Mouse (Mus musculus) left cerebral cortex, adult 2 months (tissue): ENCODE data around the gene B4galt5. TPM values are rescaled to one million over a fixed set of nuclear protein-coding genes. Genes with fewer than 3 reads are reported as not detected.

Experiments used
- DNase-seq, 2 experiments: peaks; one replicate each; pipeline ENCODE4 v3.0.0; 2021 to 2022; ENCODE audit warnings: low spot score in 2 of 2, mixed read lengths in 1 of 2; ENCODE audit errors: extremely low spot score in 1 of 2
- H3K27ac ChIP-seq: fragments of 200-600 bp; 2 replicates; pipeline ENCODE4 v1.8.1; 2022
- H3K4me3 ChIP-seq: fragments of 200-600 bp; 2 replicates; pipeline ENCODE4 v1.8.1; 2022
- CTCF ChIP-seq: fragments of 200-600 bp; IDR thresholded peaks from 2 replicates; pipeline ENCODE4 v1.8.1; 2022; ENCODE audit warnings: antibody characterized with exemption, mild to moderate bottlenecking, moderate library complexity
- intact Hi-C: fragments of 180-260 bp; cut with DNase I; formaldehyde crosslinking; loops from one replicate; pipeline ENCODE4 v1.15.1; 2025
- total RNA-seq, 2 experiments: library from RNA; stranded (reverse); gene quantifications; 2 replicates each; pipeline ENCODE4 v1.2.3; 2021

Gene B4galt5
- total RNA-seq, 2 experiments from 2014 or later = 49.7 to 50.2 TPM

GRCm38 (mm10) chr2:167342876-167343275, 6.1 kb downstream of the B4galt5 start:
- H3K4me3 ChIP-seq = no peak overlapping the region
- DNase-seq = no peak
- no peak overlapping the region for H3K27ac ChIP-seq
- intact Hi-C loops = no loop called here
- no peak for TF ChIP-seq CTCF

- no peak overlapping the region for H3K27ac ChIP-seq
- no peak for TF ChIP-seq CTCF
- no peak overlapping the region for H3K4me3 ChIP-seq
- intact Hi-C loops = no loop called here
- no peak for DNase-seq
Measured at GRCm38 (mm10) chr2:167337580-167337979, 11.4 kb downstream of the B4galt5 start.

GRCm38 (mm10) chr2:167337214-167337512, 11.8 kb downstream of the B4galt5 start:
- Histone ChIP-seq H3K4me3 (no peak overlapping the region), H3K27ac (no peak overlapping the region)
- intact Hi-C loops = no loop called here
- no peak for DNase-seq
- no peak for TF ChIP-seq CTCF

DNA sequence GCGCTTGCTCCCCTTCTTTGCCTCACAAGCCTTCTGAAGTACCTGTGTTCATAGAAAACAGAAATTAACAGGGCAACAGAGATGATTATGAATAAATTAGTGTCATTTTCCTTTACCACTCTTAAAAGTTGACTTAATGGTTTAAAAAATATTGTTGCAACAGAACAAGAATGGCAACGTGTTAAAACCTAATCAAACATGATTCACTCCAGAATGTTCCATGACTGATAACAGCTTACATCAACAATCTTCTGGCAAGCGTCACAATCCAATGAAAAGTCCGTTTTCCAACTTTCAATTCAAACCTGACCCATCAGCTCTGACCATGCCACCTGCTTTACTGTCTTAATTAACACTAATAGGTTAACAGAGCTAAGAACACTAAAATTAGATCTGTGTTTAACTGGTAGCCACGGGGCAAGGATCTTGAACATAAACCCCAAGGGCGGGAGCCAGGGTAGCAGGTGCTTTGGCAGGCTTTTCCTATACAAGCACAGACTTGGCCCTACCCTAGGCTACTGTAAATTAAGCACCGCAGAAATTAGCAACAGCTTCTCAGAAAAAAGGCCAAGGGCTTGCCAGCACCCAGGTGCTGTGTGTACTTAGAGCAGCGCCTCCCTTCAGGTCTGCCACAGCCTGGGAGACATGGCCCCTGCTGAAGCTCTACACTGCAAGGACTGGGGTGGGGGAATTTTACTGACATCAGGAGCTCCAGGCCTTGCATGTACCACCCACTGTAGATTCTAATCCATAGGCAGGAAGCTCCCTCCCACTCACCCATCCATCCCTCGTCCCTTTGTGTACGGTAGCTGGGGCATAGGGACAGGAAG, 12.4 kb downstream of the B4galt5 start:
- intact Hi-C loops = no loop called here
- H3K4me3 ChIP-seq = no peak overlapping the region
- no peak for DNase-seq
- no peak for TF ChIP-seq CTCF
- H3K27ac ChIP-seq = no peak overlapping the region

DNA sequence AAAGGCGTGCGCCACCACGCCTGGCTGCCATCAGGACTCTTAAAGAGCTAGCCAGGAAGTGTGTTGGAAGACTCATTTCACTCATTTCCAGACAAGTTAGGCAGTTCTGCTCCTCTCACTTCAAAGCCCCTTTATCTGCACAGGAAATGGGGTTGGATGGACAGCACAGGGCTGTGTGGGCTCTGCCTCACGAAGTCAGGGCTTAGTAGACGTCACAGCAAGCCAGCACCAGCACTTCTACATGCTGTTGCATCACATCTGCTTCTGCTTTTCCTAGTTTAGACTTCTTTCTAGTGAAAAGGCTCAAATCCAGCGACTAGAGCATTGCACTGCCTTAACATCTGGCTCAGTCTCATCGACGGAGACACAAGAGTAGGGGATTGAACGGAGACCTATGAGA, 13.9 kb downstream of the B4galt5 start:
- DNase-seq = no peak
- H3K27ac ChIP-seq = no peak overlapping the region
- H3K4me3 ChIP-seq = no peak overlapping the region
- no peak for TF ChIP-seq CTCF
- intact Hi-C loops = no loop called here

GRCm38 (mm10) chr2:167334312-167334711, 14.7 kb downstream of the B4galt5 start:
- no peak for DNase-seq
- TF ChIP-seq CTCF = no peak
- no peak overlapping the region for H3K27ac ChIP-seq
- intact Hi-C loops = no loop called here
- no peak overlapping the region for H3K4me3 ChIP-seq

GRCm38 (mm10) chr2:167333450-167333849, 15.5 kb downstream of the B4galt5 start:
- intact Hi-C loops = no loop called here
- Histone ChIP-seq H3K27ac (no peak overlapping the region), H3K4me3 (no peak overlapping the region)
- TF ChIP-seq CTCF = no peak
- DNase-seq = no peak

DNA sequence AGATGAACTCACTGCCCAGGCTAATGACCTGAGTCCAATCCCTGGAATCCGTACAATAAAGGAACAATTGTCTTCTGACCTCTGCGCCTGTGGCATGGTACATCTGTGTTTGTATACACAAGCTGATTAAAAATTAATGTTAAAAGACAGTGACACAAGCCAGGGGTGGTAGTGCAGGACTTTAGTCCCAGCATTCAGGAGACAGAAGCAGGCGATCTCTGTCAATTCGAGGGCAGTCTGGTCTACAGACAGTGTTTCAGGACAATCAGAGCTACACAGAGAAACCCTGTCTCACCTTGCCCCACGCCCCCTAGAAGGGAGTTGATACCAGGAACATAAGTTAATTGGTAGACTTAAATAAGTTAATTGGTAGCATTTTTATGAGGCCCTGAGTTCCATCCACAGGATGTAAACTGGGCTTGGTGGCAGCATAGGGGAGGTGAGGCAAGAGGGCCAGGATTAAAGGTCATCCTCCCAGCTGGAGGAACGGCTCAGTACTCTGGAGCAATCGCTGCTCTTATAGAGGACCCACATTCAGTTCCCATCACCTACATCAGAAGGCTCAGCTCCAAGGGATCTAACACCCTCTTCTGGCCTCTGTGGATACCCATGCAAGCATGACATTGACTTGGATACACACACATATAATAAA, 16.5 kb downstream of the B4galt5 start:
- Histone ChIP-seq H3K27ac (no peak overlapping the region), H3K4me3 (no peak overlapping the region)
- intact Hi-C loops = no loop called here
- DNase-seq = no peak
- no peak for TF ChIP-seq CTCF

DNA sequence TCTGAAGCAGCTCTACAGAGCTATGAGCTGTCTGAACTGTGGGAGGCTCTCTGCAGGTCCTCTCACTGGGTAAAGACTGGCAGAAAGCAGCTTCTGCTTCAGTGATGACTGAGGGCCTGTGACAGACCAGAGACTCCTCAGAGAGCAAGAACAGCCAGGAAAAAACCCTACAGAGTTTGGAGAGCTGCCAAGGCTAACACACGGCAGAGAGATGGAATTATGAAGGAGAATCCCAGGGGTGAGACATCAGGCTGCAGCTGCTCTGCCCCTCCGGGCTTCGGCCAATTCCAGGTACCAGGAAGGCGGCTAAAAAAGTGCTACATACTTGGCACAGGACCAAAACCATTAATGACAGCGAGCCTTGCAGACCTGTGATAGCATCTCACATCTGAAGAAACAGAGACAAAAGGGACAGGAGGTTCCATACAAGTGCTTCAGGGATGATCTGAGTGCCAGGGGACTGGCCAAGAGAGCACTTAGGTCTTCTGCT, 17.5 kb downstream of the B4galt5 start:
- intact Hi-C loops = no loop called here
- no peak for DNase-seq
- H3K27ac ChIP-seq = no peak overlapping the region
- no peak for TF ChIP-seq CTCF
- no peak overlapping the region for H3K4me3 ChIP-seq

DNA sequence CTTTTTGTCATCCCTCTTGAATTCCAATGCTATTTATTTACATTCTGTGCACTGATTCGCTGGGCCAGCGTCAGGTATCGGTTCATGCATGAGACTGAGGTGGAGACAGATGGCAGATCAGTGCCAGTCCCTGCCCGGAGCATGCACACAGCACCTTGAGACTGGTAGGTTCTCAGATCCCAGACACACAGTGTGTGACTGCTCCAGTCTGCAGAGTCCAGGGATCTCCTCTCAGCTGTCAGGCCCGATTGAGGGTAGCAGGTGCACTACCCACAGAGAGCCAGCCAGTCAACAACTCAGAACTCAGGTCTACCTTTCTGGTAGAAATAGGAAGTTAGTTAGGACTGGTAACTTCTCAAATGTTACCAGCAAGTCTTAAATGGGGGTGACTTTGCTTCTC, 18.4 kb downstream of the B4galt5 start:
- Histone ChIP-seq H3K4me3 (no peak overlapping the region), H3K27ac (no peak overlapping the region)
- TF ChIP-seq CTCF = no peak
- no peak for DNase-seq
- intact Hi-C loops = no loop called here

DNA sequence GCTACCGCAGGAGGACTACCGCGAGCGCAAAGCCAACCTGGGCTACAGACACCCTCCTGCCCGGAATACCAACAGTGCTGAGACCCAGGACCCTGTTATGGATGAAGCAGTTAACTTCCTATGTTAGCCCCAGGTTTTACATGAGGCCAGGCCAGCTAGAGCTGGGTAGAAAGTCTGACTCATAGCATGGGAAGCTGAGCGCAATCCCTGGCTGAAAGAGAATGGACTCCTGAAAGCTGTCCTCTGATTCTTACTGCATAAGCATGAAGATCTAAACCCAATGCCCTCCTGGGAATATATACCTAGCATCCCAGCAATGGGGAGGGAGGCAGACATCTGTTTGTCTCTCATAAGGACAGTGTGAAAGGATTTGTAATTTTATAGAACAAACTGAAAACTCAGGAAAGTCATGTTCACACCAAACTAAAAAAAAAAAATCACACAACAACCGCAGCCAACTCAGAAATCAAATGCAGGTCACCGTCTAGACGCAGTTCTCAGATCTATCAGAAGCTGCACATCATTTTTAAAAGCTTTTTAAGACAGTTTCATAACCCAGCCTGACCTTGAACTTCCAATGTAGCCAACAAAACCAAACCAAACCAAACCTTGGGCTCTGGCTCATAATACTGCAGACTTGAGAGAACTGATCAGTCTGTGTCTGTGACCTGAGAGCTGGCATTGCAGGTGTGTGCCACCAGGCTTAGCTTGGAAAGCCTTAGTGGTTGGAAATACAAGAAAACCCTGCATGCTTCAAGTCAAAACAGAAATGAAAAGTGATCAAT, 19.3 kb downstream of the B4galt5 start:
- H3K27ac ChIP-seq = peak overlapping the region; percentile 44; the same call in 1 of the 2 replicates
- H3K4me3 ChIP-seq = no peak overlapping the region
- no peak for TF ChIP-seq CTCF
- intact Hi-C loops = no loop called here
- no peak for DNase-seq

DNA sequence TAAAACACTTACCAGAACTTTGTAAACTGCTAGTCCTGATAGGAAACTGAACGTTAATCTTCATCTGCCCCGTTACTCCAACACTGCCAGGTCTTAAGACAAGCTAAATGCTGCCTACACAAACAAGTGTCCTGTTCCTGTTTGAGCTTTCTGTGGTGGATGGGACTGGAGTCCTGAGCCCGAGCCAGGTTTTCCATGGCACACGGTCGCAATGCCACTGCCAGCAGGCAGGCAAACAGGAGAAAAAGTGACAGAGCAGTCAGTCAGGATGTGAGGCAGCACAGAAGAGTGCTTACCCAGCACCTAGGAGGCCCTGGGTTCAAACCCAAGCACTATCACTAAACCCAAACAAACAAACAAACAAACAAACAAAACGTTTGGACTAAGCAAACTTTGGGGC, 20.6 kb downstream of the B4galt5 start:
- DNase-seq = no peak
- TF ChIP-seq CTCF = no peak
- H3K27ac ChIP-seq = no peak overlapping the region
- no peak overlapping the region for H3K4me3 ChIP-seq
- intact Hi-C loops = no loop called here
